Mouse (Mus musculus): ENCODE measurements around the gene Dip2a.

DNA sequence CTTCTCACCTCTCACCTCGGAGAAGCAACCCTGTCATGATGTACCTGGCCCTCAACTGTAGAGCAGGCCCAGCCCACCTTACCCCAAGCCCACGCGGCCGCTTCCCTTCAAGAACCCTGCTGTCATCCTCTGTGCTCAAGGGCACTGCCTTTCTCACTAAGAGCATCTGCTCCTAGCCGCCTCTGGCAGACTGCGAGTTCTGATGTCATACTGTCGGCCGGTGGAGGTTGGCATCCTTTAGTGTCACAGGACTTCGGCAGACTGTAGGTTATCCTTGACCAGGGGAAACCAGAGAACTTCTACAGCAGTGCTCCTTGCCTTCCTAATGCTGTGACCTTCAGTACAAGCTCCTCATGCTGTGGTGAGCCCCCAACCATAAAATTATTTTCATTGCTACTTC, 46.1 kb upstream of the Dip2a start:
- TF ChIP-seq CTCF (IDR thresholded peaks at IDR 0.05; ENCODE audit: low read depth): no peak
- no peak for TF ChIP-seq EP300 (optimal IDR thresholded peaks at IDR 0.05)
